Mouse (Mus musculus) CD4-positive helper T cell, adult 2 months (primary cell): Measurements from ENCODE around the gene Tomm20.
"Not testable (repeated sequence)": the region's sequence is repeated elsewhere in the genome, so short reads cannot be mapped to it uniquely, and the experiment has no call there.

Source experiments
- DNase-seq: peaks from one replicate; pipeline ENCODE4 v3.0.0-alpha.2; 2012; ENCODE audit warnings: low read depth, missing footprints, low spot score

Gene Tomm20

DNA sequence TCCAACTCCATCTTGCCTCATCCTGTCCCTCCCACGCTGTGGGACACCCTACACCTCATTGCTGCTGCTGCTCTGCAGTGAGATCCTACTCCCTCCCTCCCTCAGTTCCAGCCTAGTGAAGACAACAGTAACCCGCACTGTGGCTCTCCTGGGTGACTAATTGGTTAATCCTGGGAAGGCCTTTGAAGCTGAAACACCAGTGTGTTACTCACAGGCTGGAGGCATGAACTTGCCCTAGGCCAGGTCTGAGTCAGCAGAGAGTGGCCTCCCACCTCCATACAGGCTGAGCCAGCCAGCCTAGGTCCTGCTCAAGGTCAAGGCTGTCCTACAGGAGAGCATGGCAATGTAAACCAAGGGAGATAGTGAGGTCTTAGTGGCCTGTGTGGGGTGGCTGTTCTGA is 26.4 kb downstream of the Tomm20 start:
- no peak for DNase-seq

- no peak for DNase-seq
Observed at GRCm38 (mm10) chr8:126918356-126918755, 27.3 kb downstream of the Tomm20 start.

- no peak for DNase-seq
Observed at GRCm38 (mm10) chr8:126917179-126917905, 28.3 kb downstream of the Tomm20 start.

DNA sequence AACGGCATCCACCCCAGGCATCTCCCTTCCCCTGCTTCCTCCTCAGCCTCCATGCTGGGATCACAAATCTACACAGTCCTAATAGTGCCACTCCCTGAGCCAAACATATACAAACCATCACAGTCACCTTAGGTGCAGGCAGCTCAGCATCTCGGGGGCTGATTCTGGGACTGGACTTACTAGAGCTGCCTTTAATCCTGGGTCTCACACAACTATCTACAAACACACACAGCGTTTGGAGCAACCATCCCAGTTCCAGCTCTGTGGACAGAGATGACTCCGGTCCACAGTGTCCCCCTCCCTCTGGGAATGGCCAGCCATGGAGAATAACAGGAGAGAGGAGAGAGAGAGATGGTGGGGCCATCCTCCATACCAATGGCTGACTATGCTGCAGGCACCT is 29.0 kb downstream of the Tomm20 start:
- no peak for DNase-seq

- no peak for DNase-seq
Observed at GRCm38 (mm10) chr8:126914609-126915375, 30.9 kb downstream of the Tomm20 start.

DNA sequence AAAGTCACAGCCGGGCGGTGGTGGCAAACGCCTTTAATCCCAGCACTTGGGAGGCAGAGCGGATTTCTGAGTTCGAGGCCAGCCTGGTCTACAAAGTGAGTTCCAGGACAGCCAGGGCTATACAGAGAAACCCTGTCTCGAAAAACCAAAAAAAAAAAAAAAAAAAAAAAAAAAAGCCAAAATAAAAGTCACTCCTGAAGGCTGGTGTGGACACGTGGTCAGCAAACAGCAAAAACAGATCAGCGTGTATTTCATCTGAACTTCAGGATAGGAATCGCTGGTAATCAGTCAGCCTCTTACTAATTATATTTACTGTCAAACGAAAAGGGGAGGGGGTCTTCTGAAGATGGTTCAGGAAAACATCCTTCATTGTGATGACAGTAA is 31.5 kb downstream of the Tomm20 start:
- not testable (repeated sequence) for DNase-seq

DNA sequence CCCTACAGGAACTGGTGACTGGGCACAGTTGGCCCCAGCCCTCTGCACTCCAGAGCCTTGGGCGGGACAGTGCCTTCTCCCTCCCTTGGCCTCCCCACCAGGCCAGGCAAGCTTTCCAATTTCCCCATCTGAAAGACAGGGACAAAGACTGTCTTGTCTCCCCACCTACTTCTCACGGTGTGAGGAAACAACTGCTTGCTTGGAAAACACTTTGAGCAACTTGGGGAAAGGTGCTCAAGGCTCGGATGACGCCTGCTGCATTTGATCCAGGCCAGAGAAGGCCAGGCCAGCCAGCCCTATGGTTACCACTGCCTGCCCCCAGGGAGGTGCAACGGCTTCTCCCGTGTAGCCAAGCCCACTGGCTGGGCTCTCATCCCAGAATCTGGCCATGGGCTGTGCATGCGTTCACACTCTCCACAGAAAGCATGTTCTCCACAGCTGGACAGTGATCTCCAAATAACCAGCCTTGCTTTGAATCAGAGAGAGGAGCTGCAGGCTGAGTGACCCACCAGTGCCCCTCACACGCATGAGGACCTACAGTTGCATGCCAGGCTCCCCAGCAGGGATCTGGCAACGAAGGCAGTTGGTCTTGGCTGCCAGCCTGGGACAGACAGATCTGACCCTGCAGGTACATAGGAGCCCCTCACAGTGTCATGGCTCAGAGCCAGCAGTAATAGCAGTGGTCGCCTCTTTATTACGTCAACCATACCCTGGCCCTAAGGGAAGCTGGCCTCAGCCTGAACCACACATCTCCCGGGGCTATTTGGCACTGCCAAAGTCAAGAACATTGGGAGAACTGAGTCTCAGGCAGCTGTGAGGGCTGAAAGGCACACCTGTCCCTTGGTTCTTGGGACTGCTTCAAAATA is 32.2 kb downstream of the Tomm20 start:
- no peak for DNase-seq

DNA sequence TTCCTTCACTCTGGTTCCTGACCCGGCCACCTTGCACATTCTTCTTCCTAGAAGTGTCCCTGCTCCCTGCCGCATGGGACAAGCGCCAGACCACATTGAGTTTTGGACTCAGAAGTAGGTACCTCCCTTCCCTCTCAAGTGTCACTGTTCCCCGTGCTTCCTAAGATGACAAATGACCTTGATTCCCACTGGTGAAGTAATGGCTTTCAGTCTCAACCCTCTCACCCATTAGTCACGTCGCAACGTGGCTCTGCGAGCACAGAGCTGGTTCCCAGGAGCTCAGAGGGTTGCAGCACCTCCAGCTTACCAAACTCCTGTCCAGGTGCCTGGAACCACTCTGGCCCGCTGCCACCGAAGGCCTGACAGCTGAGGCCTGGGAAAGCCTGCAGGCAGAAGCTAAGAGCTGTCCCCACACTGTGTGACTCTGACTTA is 36.3 kb downstream of the Tomm20 start:
- no peak for DNase-seq

DNA sequence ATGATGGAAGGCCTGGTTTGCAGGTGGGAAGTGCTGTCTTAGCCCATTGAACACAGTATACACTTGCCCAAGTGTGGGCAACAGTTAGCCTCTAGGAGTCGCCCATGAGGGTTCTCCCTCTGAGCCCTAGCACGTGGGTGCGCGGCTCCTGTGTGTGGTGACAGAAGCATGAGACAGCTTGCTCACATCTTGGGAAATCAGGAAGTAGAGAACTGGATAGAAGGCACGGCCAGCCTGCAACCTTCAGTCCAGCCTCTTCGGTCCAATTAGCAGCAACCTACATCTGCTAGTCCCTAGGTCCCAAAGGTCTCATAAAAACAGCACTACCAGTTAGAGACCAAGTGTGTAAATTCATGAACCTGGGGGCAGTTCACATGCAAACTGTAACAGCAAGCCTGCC is 36.8 kb downstream of the Tomm20 start:
- DNase-seq, result no peak

DNA sequence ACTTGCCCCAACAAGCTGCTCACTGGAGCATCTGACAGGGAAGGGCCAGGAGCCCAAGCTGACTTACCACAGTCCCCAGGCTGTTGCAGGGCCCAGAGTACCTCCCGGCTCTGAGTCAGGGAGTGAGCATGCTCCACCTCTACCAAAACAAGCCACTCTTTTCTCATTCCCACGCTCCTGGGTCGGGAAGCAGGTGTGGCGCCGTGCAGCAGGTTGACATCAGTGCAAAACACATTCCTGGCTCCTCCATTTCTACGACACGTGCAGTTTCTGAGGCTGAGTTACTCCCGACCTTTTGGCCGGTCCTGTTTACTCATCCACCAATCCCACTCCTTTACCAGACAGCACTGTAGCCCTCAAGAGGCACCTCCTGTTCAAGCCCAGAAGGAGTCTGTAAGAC is 37.7 kb downstream of the Tomm20 start:
- DNase-seq, result no peak

GRCm38 (mm10) chr8:126907374-126907773 is 38.3 kb downstream of the Tomm20 start:
- DNase-seq, result no peak

- peak; percentile 31 for DNase-seq
Observed at GRCm38 (mm10) chr8:126905387-126905786, 40.3 kb downstream of the Tomm20 start.

DNA sequence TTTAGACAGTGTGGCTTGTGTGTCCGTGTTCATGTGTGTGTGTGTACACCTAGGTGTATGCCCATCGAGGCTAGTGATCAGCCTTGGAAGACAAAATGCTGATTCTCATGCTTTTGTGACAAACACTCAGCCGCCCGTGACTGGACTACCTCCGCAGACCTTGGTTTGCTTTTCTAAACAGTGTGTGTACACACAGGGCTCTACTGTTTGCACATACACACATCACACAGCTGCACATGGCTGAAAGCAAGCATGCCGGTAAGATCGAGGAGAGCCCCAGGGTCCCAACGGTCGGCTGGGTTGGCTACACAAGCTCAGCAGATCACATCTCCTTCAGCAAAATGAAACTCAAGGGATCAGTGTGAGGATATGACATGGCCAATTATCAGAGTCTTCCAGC is 41.7 kb downstream of the Tomm20 start:
- no peak for DNase-seq

DNA sequence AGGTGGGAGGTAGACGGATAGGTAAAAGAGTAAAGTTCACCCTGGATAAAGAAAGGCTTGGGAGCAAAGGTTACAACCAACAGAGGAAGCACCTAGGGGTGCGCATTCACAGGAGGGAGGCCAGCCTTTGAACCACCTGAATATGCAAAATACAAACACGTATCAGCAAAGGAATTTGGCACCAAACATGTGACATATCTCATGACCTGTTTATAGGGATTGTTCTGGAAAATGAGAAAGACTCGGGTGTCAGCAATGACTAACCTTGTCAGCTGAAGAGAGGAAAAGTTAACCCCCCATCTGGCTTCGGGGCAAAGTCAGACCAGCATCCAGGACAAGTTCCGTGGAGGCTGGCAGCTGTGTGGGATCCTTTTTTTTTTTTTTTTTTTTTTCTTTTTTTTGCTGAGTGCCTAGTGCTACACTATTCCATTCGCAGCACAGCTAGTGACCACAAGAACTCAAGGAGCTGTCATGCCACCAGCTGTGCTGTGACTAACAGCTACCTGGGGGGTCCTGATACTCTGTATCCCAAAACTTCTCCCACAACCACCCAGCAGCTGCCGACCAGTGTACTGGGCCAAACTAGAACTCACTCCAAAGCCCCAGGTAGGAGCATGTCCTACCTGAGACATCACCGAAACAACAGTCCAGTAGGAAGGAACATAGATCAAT is 42.3 kb downstream of the Tomm20 start:
- no peak for DNase-seq

- DNase-seq, result no peak
Observed at GRCm38 (mm10) chr8:126901612-126902011, 44.0 kb downstream of the Tomm20 start.

DNA sequence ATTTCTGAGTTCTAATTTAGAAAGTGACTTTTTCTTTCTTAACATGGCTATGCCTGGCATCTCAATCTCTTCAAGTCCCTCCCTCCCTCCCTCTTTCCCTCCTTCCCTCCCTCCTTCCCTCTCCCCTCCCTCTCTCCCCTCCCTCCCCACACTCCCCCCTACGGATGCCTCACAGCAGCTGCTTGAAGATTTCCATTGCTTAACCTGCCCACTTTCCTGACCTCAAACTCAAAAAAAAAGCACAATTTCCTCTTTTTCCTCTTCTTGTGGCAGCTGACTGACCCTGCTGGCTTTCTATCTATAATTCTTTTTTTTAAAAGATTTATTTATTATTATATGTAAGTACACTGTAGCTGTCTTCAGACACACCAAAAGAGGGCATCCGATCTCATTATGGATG is 44.6 kb downstream of the Tomm20 start:
- DNase-seq, result no peak

GRCm38 (mm10) chr8:126895133-126895532 is 50.5 kb downstream of the Tomm20 start:
- peak; percentile 49 for DNase-seq

DNA sequence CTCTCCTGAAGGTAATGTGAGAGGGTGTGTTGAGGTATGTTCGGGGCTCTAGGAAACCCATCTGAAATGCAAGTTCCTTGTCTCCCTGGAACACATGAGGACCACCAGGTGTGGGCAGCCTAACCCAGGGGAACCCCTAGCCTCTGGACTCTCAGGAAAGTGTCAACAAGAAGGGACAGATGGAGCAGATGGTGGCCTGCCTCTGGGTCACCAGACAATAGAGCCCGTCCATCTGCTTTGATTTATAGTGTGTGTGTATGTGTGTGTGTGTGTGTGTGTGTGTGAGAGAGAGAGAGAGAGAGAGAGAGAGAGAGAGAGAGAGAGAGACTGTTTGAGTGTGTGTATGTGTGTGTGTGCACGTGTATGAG is 58.0 kb downstream of the Tomm20 start:
- DNase-seq, result no peak

GRCm38 (mm10) chr8:126886741-126887638 is 58.7 kb downstream of the Tomm20 start:
- DNase-seq, result no peak
